Mouse (Mus musculus) intestine, embryonic 16.5 days (tissue): ENCODE measurements at regions not wholly inside any gene's neighbourhood (a gene's known extent, or its start where the extent isn't known, plus 50 kb on each side); places are given as distances from the start of the nearest gene placed in this dataset.
"Not testable (repeated sequence)": the region's sequence is repeated elsewhere in the genome, so short reads cannot be mapped to it uniquely, and the experiment has no call there.

Source experiments
- ATAC-seq: fragments of 200-750 bp; cut with Nextera tagmentation; 2 replicates; pipeline ENCODE4 v1.8.0; 2017; ENCODE audit warnings: moderate TSS enrichment, moderate library complexity
- H3K27ac ChIP-seq: fragments of 300-500 bp; sonication (generic); 2 replicates; pipeline ENCODE4 v1.5.1; 2014; ENCODE audit warnings: mild to moderate bottlenecking, low read length
- H3K27me3 ChIP-seq: fragments of 300-500 bp; sonication (generic); replicated peaks from 2 replicates; pipeline ENCODE4 v1.6.1; 2014; ENCODE audit warnings: low read length, control low read depth, mixed read lengths; ENCODE audit not compliant: control insufficient read depth, insufficient read depth
- H3K36me3 ChIP-seq: fragments of 300-500 bp; sonication (generic); 2 replicates; pipeline ENCODE4 v1.6.1; 2014; ENCODE audit warnings: low read length, control low read depth; ENCODE audit not compliant: control insufficient read depth, insufficient read depth
- H3K4me1 ChIP-seq: fragments of 300-500 bp; sonication (generic); 2 replicates; pipeline ENCODE4 v1.6.1; 2014; ENCODE audit warnings: low read length, control low read depth, mixed read lengths; ENCODE audit not compliant: control insufficient read depth, insufficient read depth
- H3K4me2 ChIP-seq: fragments of 300-500 bp; sonication (generic); 2 replicates; pipeline ENCODE4 v1.6.1; 2014; ENCODE audit warnings: low read depth, low read length, control low read depth
- H3K4me3 ChIP-seq: fragments of 300-500 bp; sonication (generic); 2 replicates; pipeline ENCODE4 v1.5.1; 2014; ENCODE audit warnings: mild to moderate bottlenecking, low read length
- H3K9ac ChIP-seq: fragments of 300-500 bp; sonication (generic); 2 replicates; pipeline ENCODE4 v1.6.1; 2014; ENCODE audit warnings: low read depth, low read length
- H3K9me3 ChIP-seq: fragments of 300-500 bp; sonication (generic); 2 replicates; pipeline ENCODE4 v1.6.1; 2016; ENCODE audit warnings: low read length, control low read depth; ENCODE audit not compliant: control insufficient read depth
- WGBS: fragments of 180-500 bp; shearing (Covaris S2); extraction: QIAGEN DNeasy Blood & Tissue Kit; methylation state at CpG from one replicate; pipeline ENCODE4 v1.1.7; 2014; 5-methylcytosine and 5-hydroxymethylcytosine counted together

- WGBS: 71% methylated on average over 11 of the region's 11 CpGs
- no peaks in the 10 kb centered on the region for H3K27me3 ChIP-seq
- no peaks in the 10 kb centered on the region for H3K36me3 ChIP-seq
- H3K9me3 ChIP-seq: no peaks in the 10 kb centered on the region
- H3K9ac ChIP-seq: no peak overlapping the region
- H3K27ac ChIP-seq: no peak overlapping the region
- H3K4me1 ChIP-seq: no peaks in the 10 kb centered on the region
- no peak for ATAC-seq
- H3K4me3 ChIP-seq: no peak overlapping the region
- no peak overlapping the region for H3K4me2 ChIP-seq
Observed at GRCm38 (mm10) chr9:92820721-92821120, 278.7 kb downstream of the Plod2 start.

GRCm38 (mm10) chr9:92826708-92827353 is 284.8 kb downstream of the Plod2 start:
- Histone ChIP-seq H3K27me3 (no peaks in the 10 kb centered on the region), H3K4me3 (no peak overlapping the region), H3K4me2 (no peak overlapping the region), H3K36me3 (no peaks in the 10 kb centered on the region), H3K4me1 (no peaks in the 10 kb centered on the region), H3K27ac (no peak overlapping the region), H3K9me3 (no peaks in the 10 kb centered on the region), H3K9ac (no peak overlapping the region)
- peak; percentile 91 for ATAC-seq

GRCm38 (mm10) chr9:92836156-92836555 is 294.1 kb downstream of the Plod2 start:
- H3K4me2 ChIP-seq: not testable (repeated sequence)

GRCm38 (mm10) chr9:92856410-92857083 is 314.5 kb downstream of the Plod2 start:
- H3K4me1 ChIP-seq: no peaks in the 10 kb centered on the region
- no peaks in the 10 kb centered on the region for H3K27me3 ChIP-seq
- no peak overlapping the region for H3K27ac ChIP-seq
- 66% methylated on average over 7 of the region's 7 CpGs for WGBS
- no peaks in the 10 kb centered on the region for H3K36me3 ChIP-seq
- ATAC-seq: peak; percentile 86
- H3K9me3 ChIP-seq: no peaks in the 10 kb centered on the region
- no peak overlapping the region for H3K4me2 ChIP-seq
- no peak overlapping the region for H3K4me3 ChIP-seq
- no peak overlapping the region for H3K9ac ChIP-seq

More at GRCm38 (mm10) chr9:92836156-92836555, 294.1 kb downstream of the Plod2 start:
- H3K27me3 ChIP-seq, H3K4me3 ChIP-seq, H3K4me1 ChIP-seq, ATAC-seq, H3K9me3 ChIP-seq, H3K27ac ChIP-seq, H3K9ac ChIP-seq, H3K36me3 ChIP-seq: not testable (repeated sequence)
- WGBS: 94% methylated on average over 2 of the region's 2 CpGs

- H3K4me2 ChIP-seq: no peak overlapping the region
- H3K36me3 ChIP-seq: no peaks in the 10 kb centered on the region
- H3K9ac ChIP-seq: no peak overlapping the region
- H3K27me3 ChIP-seq: no peaks in the 10 kb centered on the region
- H3K27ac ChIP-seq: peak overlapping the region; percentile 65
- H3K4me1 ChIP-seq: no peaks in the 10 kb centered on the region
- no peaks in the 10 kb centered on the region for H3K9me3 ChIP-seq
- H3K4me3 ChIP-seq: no peak overlapping the region
- WGBS: 62% methylated on average over 6 of the region's 6 CpGs
- ATAC-seq: peak; percentile 95
Observed at GRCm38 (mm10) chr9:92865822-92866221, 323.8 kb downstream of the Plod2 start.

- no peaks in the 10 kb centered on the region for H3K36me3 ChIP-seq
- ATAC-seq: no peak
- 41% methylated on average over 4 of the region's 4 CpGs for WGBS
- H3K4me2 ChIP-seq: no peak overlapping the region
- no peaks in the 10 kb centered on the region for H3K27me3 ChIP-seq
- no peak overlapping the region for H3K9ac ChIP-seq
- no peak overlapping the region for H3K27ac ChIP-seq
- H3K9me3 ChIP-seq: no peaks in the 10 kb centered on the region
- H3K4me1 ChIP-seq: no peaks in the 10 kb centered on the region
- no peak overlapping the region for H3K4me3 ChIP-seq
Observed at GRCm38 (mm10) chr9:92878589-92878988, 336.6 kb downstream of the Plod2 start.

- H3K27ac ChIP-seq: no peak overlapping the region
- no peaks in the 10 kb centered on the region for H3K9me3 ChIP-seq
- H3K27me3 ChIP-seq: no peaks in the 10 kb centered on the region
- H3K4me3 ChIP-seq: no peak overlapping the region
- H3K4me1 ChIP-seq: no peaks in the 10 kb centered on the region
- no peak overlapping the region for H3K9ac ChIP-seq
- no peaks in the 10 kb centered on the region for H3K36me3 ChIP-seq
- peak; percentile 78 for ATAC-seq
- no peak overlapping the region for H3K4me2 ChIP-seq
- 55% methylated on average over 2 of the region's 2 CpGs for WGBS
Observed at GRCm38 (mm10) chr9:92879812-92880211, 337.8 kb downstream of the Plod2 start.

- 63% methylated on average over 3 of the region's 3 CpGs for WGBS
- ATAC-seq: no peak
- Histone ChIP-seq H3K4me2 (no peak overlapping the region), H3K36me3 (no peaks in the 10 kb centered on the region), H3K4me3 (no peak overlapping the region), H3K9me3 (no peaks in the 10 kb centered on the region), H3K4me1 (no peaks in the 10 kb centered on the region), H3K27ac (no peak overlapping the region), H3K9ac (no peak overlapping the region), H3K27me3 (no peaks in the 10 kb centered on the region)
Observed at GRCm38 (mm10) chr9:92882251-92882832, 340.3 kb downstream of the Plod2 start.

GRCm38 (mm10) chr9:92890063-92890462 is 348.0 kb downstream of the Plod2 start:
- Histone ChIP-seq H3K27ac (no peak overlapping the region), H3K4me3 (no peak overlapping the region), H3K9me3 (no peaks in the 10 kb centered on the region), H3K4me1 (no peaks in the 10 kb centered on the region), H3K4me2 (no peak overlapping the region), H3K9ac (no peak overlapping the region), H3K27me3 (no peaks in the 10 kb centered on the region), H3K36me3 (no peaks in the 10 kb centered on the region)
- ATAC-seq: no peak
